Mouse (Mus musculus) ES-Bruce4 (cell line): Measurements from ENCODE around the gene Tmem190.

Experiments
- CTCF ChIP-seq: IDR thresholded peaks from one replicate; pipeline ENCODE4 v1.8.1; 2011; ENCODE audit warnings: low read depth, low read length
- POLR2A ChIP-seq: IDR thresholded peaks from one replicate; pipeline ENCODE4 v1.8.1; 2011; ENCODE audit warnings: low read length; ENCODE audit not compliant: insufficient read depth

DNA sequence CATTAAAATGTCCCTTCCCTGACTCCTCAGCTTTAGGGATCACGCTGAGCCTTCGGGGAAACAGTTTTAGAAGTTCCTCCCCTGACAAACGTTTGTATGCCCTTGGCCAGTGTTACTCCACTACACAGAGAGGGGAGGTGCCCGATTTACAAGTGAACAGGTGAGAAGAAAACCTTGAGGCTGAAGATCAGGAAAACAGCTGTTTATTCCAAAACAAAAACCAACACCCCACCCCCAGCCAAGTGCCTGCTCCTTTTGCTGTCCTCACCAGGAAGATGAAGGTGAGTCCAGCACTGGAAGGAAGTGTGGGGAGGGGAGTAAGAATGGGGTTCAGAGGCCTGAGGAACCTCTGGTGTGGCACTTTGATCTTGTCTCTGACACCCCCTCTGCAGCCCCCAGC, 42.6 kb downstream of the Tmem190 start:
- TF ChIP-seq CTCF (no peak), POLR2A (no peak)
